Mouse (Mus musculus) urinary bladder, postnatal 10 days (tissue): ENCODE data around the gene Stx7.

ENCODE experiments used
- DNase-seq: peaks from one replicate; pipeline ENCODE4 v3.0.0; 2022; ENCODE audit warnings: low spot score

The Stx7 gene

DNA sequence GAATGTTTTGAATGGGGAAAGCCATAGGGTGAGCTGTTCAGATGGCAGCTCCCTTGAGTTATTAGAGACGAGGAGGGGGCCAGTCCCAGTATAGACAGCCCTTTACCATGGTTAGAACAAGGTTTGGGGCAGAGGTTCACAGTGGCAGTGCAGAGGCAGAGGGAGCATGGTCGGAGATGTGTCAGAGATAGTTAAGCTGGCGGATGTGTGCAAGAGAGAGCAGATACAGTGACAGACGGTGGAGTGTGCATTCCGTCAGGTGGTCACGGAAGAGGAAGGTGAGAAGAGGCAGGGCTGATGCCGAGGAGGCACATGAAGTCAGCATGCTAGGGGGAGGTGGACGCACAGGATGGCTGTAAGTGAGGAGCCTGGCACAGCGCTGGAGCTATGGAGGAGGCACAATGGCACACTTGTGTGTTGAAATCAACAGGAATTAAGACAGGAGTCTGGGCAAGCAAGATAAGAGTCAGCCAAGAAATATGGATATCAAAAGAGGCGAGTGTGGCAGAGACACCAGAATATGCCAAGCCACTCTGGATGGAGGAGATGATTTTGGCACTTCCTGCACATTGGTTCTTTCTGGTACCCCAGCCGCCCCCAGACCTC is 19.0 kb downstream of the Stx7 start:
- no peak for DNase-seq

DNA sequence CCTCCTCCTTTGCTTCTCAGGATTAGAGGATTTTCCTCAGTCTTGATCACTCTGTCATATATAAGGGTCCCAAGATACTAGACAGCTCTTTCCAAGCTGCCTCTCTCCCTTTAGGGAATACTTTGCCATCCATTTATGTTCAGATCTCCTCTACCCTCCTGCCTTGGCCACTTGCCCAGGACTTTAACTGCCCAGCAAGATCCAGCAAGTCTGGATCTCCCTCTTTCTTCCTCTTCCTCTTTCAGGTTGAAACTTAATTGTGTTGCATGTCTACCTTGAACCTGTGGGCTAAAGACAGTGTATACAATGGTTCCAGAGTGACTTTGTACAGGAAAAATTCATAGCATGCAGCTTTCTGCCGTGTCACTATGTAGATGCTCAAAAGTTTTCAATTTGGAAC is 19.8 kb downstream of the Stx7 start:
- no peak for DNase-seq

DNA sequence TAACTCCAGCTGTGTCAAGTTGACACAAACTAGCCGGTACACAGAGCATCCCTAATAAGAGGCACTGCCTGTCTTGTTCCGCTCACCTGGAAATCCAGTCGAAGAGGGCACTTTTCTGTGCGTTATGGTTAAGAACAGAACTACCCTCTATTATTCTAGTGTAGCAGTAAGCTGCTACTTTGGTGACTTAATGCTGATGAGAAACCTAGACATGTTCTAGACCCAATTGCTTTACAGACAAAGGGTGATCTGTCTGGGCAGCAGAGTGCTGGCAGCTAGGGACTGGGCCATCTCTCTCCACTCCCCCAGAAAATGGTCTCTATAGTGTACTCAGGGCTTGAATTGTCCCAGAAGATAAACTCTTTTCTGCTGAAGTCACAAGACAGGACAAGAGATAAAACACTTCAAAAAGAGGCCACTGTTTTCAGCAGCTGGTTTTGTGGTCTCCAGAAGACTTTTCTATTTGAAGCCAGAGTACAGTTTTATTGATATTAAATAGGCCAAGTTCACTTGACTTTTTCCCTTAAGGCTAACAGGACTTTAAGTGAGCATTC is 22.9 kb downstream of the Stx7 start:
- no peak for DNase-seq

DNA sequence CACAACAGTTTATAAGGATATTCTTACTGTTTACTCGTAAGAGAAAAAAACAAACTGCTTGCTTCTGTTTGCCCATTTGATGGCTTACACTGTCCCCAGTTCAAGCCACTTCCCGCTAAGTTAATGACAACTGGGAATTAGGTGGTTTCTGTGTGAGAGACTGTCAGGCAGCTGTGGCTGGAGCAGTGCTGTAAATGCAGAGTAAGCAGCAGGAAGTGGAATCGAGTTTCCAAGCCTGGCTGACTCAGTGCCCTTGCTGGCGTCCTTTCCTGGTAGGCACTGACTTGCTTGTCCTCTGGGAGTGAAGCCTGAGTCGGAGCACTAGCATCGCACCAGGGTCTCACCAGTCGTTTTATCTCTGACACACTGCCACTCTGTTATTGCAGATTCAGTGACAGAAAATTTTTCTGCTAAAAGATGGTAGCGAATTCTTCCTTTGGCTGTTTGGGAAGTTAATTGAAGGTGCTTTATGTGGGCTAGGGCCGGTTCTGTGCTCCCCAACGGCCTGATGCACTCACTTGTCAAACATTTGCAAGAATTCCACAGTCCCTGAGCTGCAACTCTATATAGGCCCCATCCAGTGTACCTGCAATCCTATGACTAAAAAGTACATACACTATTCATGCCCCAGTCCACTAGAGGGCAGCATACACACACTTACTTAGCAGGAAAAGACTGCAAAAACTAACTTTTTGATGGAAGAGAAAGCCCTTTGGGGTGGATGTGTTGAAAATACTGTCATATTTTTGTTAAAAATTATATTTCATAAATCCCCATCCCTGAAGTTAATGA is 24.3 kb downstream of the Stx7 start:
- DNase-seq = no peak

DNA sequence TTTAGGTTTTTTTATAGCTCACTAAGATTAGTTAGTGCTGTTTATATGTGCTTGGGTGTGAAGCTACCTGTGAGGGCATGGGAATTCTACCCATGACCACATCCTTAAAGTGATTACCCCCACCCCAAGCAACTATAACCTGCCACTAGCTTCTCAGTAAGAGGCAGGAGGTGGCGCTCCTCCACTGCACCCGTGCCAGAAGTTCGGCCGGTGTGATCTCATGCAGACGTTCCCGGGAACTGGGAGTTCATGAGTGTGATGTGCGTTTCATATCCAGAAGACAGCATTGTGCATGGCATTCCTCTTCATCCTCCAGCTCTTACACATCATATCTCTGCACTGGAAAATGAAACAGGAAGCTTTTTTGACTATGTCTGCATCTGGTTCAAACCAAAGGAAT is 41.3 kb downstream of the Stx7 start:
- DNase-seq = no peak

DNA sequence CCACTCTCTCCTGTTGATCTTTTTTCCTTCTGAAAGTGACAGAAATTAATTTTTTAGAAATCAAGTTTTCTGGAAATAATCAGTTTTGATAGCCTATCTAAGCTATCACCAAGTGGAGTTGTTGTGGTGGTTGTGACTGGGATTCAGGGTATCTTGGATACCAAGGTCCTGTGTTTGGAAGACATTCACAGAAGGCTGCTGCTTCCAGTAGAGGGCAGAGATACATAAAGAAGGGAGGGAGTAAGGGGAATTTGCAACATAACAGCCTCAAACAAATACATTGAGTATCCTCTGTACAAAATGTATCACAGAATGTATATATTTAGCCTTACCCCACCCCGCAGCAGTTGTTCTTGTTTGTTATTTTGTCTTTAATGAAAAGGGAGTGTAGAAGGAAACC is 42.9 kb downstream of the Stx7 start:
- DNase-seq = no peak

DNA sequence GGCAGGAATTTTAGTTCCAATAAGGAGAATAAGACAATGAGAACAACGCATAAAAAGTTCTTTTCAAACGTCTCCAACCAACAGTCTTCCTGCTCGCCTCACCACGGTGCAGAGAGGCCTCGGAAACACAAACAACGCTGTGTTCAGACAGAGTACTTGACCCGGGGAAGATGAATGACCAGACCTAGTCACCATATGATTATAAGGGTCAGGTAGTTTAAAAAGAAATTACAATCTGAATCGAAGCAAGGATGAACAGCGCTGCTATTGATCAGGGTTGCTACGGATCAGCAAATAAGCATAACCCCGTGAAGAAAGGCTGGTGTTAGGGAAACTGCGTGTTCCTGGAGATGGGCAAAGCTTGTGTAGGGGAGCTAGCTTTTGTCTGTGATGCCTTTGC is 50.2 kb downstream of the Stx7 start:
- no peak for DNase-seq

DNA sequence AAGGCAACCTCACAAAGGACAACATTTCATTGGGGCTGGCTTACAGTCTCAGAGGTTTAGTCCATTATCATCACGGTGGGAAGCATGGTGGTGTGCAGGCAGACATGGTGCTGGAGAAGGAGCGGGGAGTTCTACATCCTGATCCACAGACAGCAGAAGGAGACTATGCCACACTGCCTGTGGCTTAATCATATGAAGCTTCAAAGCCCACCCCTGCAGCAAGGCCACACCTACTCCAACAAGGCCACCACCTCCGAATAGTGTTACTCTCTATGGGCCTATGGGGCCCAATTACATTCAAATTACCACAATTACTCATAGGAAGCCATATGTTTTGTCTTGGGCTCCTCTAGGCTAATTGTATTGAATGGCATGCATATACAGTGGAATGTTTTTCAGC is 51.0 kb downstream of the Stx7 start:
- no peak for DNase-seq

DNA sequence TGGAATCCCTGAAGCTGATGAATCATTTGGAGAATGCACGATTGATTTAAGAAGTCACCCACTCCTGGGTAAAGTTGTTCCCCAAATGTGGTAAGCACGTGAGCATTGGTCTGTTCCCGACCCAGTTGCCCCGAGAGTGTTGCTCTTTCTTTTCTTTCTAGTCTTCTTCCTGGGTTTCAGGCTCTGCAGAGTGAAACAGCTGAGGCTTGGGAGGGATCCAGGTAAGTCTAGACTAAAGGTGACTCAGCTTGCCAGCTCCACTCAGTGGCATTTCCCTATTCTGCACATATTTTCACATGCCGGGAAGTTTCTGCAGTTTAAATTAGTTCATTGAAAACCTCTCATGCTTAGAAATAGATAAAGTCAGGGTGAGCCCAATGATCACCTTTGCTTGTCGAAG is 61.0 kb downstream of the Stx7 start:
- DNase-seq = no peak

DNA sequence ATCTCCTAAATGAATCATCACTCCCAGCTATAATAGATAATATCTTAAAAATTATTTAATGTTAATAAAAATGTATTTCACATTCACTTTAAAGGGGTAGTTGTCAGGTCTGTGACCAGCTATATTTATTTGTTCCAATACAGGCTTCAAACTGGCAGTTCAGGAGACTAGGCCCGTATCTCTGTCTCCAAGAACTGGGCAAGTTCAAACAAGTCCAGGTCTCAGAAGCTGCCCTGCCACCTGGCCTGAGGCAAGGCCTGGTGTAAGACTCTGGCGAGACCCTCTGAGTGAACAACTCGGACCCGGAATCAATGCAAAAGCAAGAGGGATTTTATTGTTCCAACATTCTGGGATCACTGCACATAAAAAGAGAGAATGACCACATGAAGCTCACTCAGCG is 64.2 kb downstream of the Stx7 start:
- no peak for DNase-seq

DNA sequence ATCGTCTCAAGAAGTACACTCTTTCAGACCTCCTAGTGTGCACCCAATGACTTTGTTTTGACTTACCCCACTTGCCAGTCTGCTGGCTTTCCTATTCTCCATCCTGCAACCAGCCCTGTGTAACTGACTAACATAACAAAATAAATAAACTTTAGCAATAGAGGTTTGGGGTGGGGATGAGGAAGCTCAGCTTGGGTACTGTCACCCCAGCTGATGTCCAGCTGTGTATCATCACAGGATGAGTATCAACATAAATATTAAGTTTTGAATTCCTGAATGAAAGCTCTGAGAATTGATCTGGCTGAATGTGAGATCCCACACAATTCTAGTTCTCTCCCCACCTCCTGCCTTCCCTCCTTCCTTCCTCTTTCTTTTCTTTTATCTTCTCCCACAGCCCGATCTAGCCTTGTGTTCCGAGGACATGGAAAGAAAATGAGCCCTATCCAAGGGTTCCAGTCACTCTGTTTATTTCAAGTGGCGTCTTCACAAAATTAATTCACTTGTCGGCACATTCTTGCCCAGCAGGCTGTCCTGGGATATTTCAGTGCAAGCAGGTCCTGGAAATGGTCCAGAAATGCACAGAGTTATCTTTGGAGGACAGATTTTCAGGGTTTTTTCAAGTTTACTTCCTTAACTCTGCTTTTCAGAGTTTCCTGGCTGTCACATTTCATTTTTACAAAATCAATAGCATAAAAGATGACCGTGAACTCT is 68.6 kb downstream of the Stx7 start:
- DNase-seq = no peak

DNA sequence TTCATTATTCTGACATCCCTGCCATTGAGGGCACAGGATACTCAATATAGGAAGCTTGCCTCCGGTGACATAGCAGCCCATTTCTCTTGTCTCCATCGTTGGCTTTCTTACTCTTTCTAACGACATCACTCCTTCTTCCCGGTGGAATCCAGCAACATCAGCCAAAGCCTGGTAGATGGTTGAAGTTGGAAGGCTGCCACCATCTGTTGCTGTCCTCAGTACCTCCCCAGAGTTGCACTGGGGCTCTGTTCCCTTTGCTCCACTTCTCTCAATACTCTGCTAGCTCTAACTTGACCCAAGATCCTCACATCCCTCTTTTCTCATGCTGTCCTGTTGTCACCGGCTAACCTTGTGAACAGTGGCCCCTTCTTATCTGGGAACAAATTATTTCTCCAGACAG is 71.8 kb downstream of the Stx7 start:
- DNase-seq = no peak

DNA sequence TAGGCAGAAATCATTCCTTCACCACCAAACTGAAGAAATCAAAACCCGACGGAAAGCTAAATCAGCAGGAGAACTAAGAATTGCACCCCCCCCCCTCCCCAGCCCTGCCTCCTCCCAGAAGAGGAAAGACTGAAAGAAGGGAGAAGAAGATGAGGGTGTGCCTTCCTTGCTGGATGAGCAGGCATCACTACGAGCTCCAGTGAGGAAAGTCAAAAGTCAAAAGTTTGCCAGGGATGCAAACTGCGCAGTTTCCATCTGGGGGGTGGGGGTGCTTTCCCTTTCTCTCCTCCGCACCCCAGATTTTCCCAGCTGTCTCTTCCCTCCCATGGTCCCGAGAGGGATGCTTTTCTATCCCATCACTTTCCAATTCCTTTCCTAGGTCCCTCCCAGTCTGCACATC is 73.8 kb downstream of the Stx7 start:
- no peak for DNase-seq

DNA sequence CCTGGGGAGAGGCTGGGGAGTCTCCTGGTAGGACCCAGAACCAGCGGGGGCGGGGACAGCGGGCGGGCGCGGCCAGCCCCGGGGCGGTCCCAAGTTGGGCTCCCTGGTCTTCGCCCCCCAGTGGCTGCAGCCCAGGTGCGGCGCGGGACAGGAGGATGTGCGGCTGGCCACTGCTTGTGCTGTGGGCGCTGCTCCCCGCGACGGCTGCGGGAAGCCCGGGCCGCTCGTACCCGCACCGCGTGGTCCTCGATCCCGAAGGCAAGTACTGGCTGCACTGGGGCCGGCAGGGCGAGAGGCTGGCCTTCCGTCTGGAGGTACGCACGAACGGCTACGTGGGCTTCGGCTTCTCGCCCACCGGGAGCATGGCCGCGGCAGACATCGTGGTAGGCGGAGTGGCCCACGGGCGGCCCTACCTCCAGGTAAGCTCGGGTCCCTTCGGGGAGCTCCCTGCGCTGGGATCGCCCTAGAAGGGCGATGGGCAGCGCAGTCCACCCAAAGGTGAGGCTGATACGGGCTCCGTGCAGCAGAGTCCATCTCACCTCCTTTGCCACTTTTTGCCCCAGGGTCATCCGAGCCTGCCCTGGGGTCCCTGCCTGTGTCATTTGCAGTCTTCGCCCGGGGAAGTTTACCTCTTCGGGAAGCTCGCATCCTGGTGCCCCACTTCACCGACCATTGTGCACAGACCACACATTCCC is 74.5 kb downstream of the Stx7 start, which contains the start of gene Moxd1:
Gene Moxd1 (plus strand): TSS at position 69 of the 695 bp plus-strand sequence.
- DNase-seq = no peak

DNA sequence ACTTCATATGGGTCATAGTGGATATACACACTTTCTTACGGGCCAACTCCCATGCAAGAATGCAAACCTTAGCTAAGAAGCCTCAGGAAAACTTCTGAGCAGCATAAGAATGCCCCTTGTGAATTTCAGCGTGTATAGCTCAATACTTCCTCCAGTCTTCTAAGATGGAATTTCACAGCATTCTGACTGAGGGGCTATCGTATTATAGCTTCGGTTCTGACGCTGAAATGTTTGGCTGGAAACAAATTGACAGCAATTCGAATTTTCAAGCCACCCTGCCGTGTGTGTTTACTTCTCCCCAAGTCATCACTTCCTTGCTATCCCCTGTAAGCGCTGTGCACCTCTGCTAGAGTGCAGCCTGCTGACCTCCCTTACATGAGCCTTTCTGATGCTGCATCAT is 75.5 kb downstream of the Stx7 start:
- no peak for DNase-seq

DNA sequence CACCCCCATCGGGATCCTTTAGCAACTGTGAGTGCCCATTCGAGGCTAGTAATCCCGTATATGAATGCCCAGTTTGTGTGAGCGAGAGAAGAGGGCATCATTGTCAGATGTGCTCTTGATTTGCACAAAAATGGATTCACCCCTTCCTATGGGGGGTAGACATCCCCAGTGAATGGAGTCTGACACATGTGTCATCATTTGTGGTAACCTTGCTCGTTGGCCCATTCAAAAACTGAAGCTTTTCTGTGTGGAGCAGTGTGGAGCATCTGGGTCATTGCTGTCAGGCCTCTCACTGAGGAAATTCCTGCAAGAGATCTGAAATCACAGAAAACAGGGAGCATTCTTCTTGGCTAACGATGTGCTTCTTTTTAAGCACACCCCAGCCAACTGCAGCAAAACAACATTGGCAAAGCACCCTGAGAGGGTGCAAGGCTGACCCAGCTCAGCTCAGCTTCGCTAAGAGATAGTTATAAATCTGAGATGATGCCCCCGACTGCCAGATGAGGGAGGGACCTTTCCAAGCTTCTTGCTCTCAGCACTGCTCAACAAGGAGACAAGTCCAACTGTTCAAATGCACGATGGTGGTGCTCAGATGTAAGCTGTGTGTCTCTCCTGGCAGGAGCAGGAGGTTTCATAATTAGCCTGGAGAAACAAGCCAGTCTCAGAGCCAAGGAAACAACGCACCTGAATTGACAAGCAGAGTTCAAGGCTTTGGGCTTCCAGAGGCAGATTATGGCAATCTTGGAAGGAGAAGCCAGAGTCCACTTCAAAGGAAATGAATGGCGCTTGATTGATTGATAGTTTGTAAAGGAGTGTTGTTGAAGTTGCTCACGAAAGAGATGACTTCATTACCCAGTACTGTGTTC is 79.4 kb downstream of the Stx7 start:
- DNase-seq = no peak

DNA sequence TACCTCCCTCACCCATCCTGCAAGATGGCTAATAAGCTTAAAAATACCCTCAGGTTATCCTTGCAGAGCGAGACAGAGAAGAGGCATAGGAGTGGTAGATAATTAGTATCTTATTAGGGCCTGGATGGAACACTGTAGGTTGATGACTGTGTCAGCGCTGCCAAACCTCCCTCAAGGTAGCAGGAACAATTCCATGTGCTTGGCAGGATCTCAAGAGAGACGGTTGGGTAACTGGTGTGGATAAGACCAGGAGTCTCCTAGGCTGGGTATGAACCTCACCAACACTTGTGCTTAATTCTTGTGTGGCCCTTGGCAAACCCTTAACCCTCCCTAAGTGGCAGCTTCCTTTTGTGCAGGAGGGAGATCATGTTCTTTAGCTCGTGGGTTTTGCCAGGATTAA is 83.2 kb downstream of the Stx7 start:
- no peak for DNase-seq

DNA sequence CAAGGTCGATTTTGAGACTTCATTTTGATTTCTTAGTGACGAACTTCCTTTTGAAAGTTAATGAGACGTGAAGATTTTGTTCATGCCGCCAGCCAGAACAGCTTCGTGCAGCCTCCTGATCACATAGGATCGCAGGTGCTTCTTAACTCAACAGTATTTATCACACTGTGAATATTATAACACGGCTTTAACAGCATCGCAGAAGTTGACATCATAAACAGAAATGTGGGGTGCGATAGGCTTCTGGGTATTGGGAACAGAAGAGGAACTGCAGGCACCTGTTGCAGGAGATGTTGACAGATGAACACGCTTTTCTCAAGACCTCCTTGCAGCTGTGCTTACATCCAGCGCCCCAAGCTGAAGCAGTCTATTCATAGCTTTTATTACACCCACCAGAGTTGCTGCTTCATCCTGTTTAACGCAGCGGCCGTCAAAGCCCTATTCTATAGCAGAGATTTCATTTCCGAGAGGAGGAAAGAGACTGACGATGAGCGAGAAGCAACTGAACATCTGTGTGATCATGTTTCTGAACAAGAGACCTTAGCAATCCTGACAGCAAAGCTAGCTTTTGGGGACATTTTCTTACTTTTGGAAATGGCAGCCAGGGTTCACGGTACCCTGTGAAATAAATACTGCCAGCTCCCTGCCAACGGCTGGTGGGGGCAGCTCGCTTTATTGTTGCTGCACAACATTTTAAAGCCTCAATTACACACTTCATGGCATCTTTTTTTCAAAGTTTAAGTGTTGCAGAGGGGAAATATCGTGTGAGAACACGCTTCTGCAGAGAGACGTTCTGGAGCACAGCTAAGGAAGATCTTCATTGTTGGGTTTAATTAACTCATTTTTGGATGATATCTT is 86.6 kb downstream of the Stx7 start:
- DNase-seq = no peak
